Mouse (Mus musculus) inflammation-experienced regulatory T-cells (primary cell): ENCODE measurements around the gene Olfr1280. TPM values are rescaled to one million over a fixed set of nuclear protein-coding genes. Genes with fewer than 3 reads are reported as not detected.

Experiments
- polyA plus RNA-seq, 2 experiments: library from polyadenylated mRNA; unstranded; fragments of 100-300 nt; shearing (Covaris generic); gene quantifications; one replicate each; pipeline ENCODE4 v1.2.1; 2017

The Olfr1280 gene
- polyA plus RNA-seq = not detected

DNA sequence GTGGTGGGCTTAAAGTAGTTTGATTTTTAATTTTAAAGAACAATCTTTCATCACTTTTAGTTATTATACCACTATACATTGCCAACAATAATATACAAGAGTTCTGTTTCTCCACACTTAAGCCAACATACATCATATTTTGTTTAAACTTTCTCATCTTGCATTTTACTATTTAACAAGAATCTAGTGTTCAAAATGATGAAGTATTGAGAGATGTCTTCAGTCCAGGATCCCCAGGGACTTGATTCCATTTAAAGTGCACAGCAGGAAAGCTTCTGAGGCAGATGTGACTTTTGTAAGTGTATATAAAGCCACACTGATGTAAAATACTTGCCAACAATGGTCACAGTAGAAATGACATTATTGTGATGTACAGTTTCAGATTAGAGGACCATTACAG, at the start of gene Olfr1280:
Gene Olfr1280, plus strand, starts transcription at position 301 of the 400 bp plus-strand sequence.

DNA sequence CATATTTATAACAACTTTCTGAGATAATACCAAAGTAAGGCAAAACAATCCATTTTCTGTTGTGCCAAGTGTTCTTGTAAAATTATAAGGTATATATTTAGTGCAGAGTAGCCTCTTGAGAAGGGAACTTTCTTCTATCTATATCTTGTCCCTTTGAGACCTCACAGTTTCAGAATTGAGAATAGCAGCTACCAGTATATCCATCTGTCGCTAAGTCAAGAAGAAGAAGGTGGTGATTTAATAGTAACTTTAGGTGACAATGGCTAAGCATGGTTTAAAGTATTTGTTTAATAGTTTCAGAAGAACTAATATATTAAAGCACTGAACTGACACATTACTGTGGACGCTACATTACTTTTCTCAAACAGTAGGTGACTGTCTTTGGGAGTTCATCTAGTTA, 39.8 kb upstream of the Olfr1280 start, which contains the start of gene Olfr1277:
Gene Olfr1277, minus strand, starts transcription at position 101 of the 400 bp plus-strand sequence.

DNA sequence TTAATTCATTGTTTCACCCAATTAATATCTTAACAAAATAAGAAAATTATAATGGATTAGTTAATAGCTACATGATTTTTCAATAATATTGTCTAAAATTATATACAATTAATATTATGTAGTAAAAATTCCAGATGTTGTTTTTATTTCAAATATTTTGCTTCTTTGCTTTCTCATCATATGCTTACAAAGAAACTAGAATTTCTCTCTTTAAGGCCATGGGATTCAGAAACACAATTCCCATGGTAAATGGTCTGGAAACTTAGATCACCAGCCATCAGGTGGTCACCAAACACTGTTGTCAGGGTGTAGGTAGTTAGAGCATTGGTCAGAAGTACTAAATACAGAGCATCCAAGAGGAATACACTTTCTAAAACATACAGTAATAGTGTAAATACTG, 24.0 kb upstream of the Olfr1280 start, which contains the start of gene Olfr1278:
Gene Olfr1278, plus strand, starts transcription at position 301 of the 400 bp plus-strand sequence.

DNA sequence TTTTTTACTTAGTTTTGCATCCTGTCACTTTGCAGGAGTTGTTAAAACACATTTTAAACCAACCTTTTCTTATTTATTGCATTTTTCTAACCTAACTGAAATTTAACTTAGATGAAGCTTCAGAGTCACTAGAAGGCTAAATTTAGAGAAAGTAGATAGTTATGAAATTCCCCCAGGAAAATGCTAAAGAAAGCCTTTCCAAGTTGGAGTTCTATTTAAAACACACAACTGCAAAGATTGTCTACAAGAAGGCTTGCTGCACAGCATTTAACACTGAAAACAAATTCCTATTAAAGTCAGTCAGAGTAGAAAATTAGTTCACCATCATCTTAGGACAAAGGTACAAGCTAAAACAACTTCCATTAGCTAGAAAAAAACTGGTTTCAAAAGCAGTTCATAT, 13.4 kb upstream of the Olfr1280 start, which contains the start of gene Olfr1279:
Gene Olfr1279, plus strand, starts transcription at position 262 of the 400 bp plus-strand sequence.

DNA sequence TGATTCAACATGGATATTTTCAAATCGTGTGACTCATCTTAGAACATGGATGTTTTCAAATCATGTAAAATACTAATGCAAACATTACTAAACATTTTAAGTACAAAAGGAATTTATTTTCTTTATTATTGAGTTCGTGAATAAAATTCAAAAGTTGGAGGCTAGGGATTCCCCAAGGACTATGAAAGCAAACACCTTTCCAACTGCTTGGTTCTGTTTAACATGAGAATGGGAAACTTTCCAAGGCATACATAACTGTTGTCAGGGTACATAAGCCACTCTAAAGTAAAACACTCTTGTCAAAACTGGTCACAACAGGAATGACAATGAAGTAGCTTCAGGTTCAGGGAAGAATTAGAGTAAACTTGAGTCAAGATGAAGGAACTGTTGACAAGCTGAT, 12.4 kb downstream of the Olfr1280 start, which contains the start of gene Olfr1281:
Gene Olfr1281, plus strand, starts transcription at position 301 of the 400 bp plus-strand sequence.

DNA sequence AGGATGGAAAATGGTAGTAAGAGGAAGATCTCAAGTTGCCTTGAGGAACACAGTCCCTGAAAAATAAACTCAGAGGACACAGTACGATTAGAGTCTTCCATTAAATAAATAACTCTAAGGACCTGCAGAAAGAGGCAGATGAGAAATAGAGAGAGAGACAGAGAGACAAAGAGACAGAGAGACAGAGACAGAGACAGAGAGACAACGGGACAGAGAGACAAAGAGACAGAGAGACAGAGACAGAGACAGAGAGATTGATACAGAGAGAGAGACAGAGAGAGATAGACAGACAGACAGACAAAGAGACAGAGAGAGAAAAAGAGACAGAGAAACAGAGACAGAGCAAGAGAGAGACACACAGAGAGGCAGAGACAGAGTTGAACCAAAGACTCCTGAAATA, 22.2 kb downstream of the Olfr1280 start, which contains the start of gene Olfr1282:
Gene Olfr1282, minus strand, starts transcription at position 101 of the 400 bp plus-strand sequence.

DNA sequence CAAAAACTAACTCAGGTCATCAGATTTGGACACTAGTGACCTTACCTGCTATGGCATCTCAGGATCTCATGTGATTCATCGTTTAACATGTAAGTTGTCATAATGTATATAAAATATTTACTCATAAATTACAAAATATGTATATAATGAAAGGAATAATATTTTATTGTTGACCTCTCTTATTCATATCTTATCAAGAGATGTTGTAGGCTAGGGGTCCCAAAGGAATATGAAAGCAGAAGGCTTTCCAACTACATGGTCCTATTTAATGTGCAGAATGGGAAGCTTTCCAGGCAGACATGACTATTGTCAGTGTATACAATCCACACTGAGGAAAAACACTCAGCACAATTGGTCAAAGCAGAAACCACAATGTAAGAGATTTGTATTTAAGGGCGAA, 52.7 kb downstream of the Olfr1280 start, which contains the start of gene Olfr1283:
Gene Olfr1283, plus strand, starts transcription at position 301 of the 400 bp plus-strand sequence.

GRCm38 (mm10) chr2:111375222-111375621, 61.4 kb downstream of the Olfr1280 start, which contains the start of gene Olfr1284:
Gene Olfr1284, plus strand, starts transcription at chr2:111375522.

Other genes with a start within 250 kb of the Olfr1280 start
- gene Gm13941, start 208.0 kb upstream of the Olfr1280 start, polyA plus RNA-seq = not detected
- not detected for gene Gm15130, start 161.1 kb upstream of the Olfr1280 start, polyA plus RNA-seq
- under 1 TPM in 1 of 2 experiments, not detected in 1; 0.42 TPM for gene 4930430A15Rik, start 84.4 kb upstream of the Olfr1280 start, polyA plus RNA-seq
- gene Olfr1275, start 78.7 kb upstream of the Olfr1280 start, polyA plus RNA-seq = not detected
- gene Olfr1276, start 59.5 kb upstream of the Olfr1280 start, polyA plus RNA-seq = not detected
- gene Olfr1277, start 39.9 kb upstream of the Olfr1280 start, polyA plus RNA-seq = under 1 TPM in 1 of 2 experiments, not detected in 1; 0.04 TPM
- not detected for gene Olfr1278, start 23.9 kb upstream of the Olfr1280 start, polyA plus RNA-seq
- gene Olfr1279, start 13.4 kb upstream of the Olfr1280 start, polyA plus RNA-seq = not detected
- not detected for gene Olfr1281, start 12.5 kb downstream of the Olfr1280 start, polyA plus RNA-seq
- not detected for gene Olfr1282, start 22.1 kb downstream of the Olfr1280 start, polyA plus RNA-seq
- gene Olfr1283, start 52.8 kb downstream of the Olfr1280 start, polyA plus RNA-seq = not detected
- gene Olfr1284, start 61.5 kb downstream of the Olfr1280 start, polyA plus RNA-seq = not detected
- not detected for gene Olfr1286, start 109.1 kb downstream of the Olfr1280 start, polyA plus RNA-seq
- gene Olfr1287, start 135.1 kb downstream of the Olfr1280 start, polyA plus RNA-seq = not detected
- gene Olfr1288, start 160.1 kb downstream of the Olfr1280 start, polyA plus RNA-seq = not detected
- not detected for gene Olfr1289, start 166.8 kb downstream of the Olfr1280 start, polyA plus RNA-seq
- not detected for gene Olfr1290, start 179.8 kb downstream of the Olfr1280 start, polyA plus RNA-seq
- gene Olfr1291-ps1, start 183.2 kb downstream of the Olfr1280 start, polyA plus RNA-seq = under 1 TPM; 0.31 to 0.67 TPM
- gene Olfr1293-ps, start 211.2 kb downstream of the Olfr1280 start, polyA plus RNA-seq = under 1 TPM in 1 of 2 experiments, not detected in 1; 0.17 TPM
- gene Olfr1294, start 226.3 kb downstream of the Olfr1280 start, polyA plus RNA-seq = not detected